9 mouse cellular contexts compared by ENCODE assay signal in genomic region chr2:35214881-35215358, GRCm38 (mm10). TPM values are rescaled to one million over a fixed set of nuclear protein-coding genes. Genes with fewer than 3 reads are reported as not detected.
A peak's percentile ranks its signal among the peaks of the same experiment; 100 is the strongest.
DNase-seq lines count a peak whose midpoint lies in the region; ATAC-seq lines count a peak whose summit lies in the region.
"Had no signal": no experiment of that assay in that cellular context is flagged by ENCODE, and none has a peak within 500 bp of the region (broad histone marks: within the 10 kb centered on the region; RNA-seq: fewer than 3 reads in every experiment).

No protein-coding gene starts in this region.

- DNase-seq in CD8-positive naive resting alpha-beta T cell, adult 2 months (ENCODE audit: low read depth in 2 of 2, low spot score in 2 of 2), result peak; percentile 75 to 80
- DNase-seq in forebrain, embryonic 14.5 days (ENCODE audit: low spot score), result peak; percentile 81
- peak; percentile 84 to 91 for DNase-seq in heart, postnatal 14 days
- peak; percentile 88 for DNase-seq in layer of hippocampus, adult 11-12 months (ENCODE audit: low spot score)
- DNase-seq in lung, adult 18-20 months, result peak; percentile 83 to 87
- peak; percentile 77 for DNase-seq in testis, postnatal 14 days (ENCODE audit: low spot score)

- WGBS in forebrain, embryonic 14.5 days, result 0% methylated on average over 12 of the region's 12 CpGs
- 2% methylated on average over 12 of the region's 12 CpGs for WGBS in neural tube, embryonic 15.5 days

- no peaks in the 10 kb centered on the region for H3K4me1 ChIP-seq in forebrain, embryonic 14.5 days (ENCODE audit: control insufficient read depth, insufficient read depth, low read length)
- peaks cover 8% of the 10 kb centered on the region; the same call in 1 of the 2 replicates for H3K4me1 ChIP-seq in neural tube, embryonic 15.5 days

- no peaks in the 10 kb centered on the region for H3K27me3 ChIP-seq in forebrain, embryonic 14.5 days (replicated peaks; ENCODE audit: control insufficient read depth, insufficient read depth, low read length)
- no peaks in the 10 kb centered on the region for H3K27me3 ChIP-seq in neural tube, embryonic 15.5 days (replicated peaks)

- no peak overlapping the region for H3K4me3 ChIP-seq in forebrain, embryonic 14.5 days (ENCODE audit: low read depth, low read length)
- H3K4me3 ChIP-seq in neural tube, embryonic 15.5 days (replicated peaks), result no peak overlapping the region
- H3K4me3 ChIP-seq: erythroblast, embryonic 14.5 days had no signal

- H3K27ac ChIP-seq in forebrain, embryonic 14.5 days (ENCODE audit: low read depth, low read length), result no peak overlapping the region; the same call in 1 of the 2 replicates
- H3K27ac ChIP-seq in neural tube, embryonic 15.5 days (replicated peaks), result 0 out of 2 replicates have a peak overlapping the region, but pooled peaks have one; percentile 29

- peak overlapping the region; percentile 44 for H3K4me2 ChIP-seq in forebrain, embryonic 14.5 days (ENCODE audit: low read length)
- peak overlapping the region; percentile 38 for H3K4me2 ChIP-seq in neural tube, embryonic 15.5 days

- H3K9me3 ChIP-seq in forebrain, embryonic 14.5 days (replicated peaks; ENCODE audit: control insufficient read depth, low read length), result no peaks in the 10 kb centered on the region
- H3K9me3 ChIP-seq in neural tube, embryonic 15.5 days (replicated peaks), result no peaks in the 10 kb centered on the region

- H3K36me3 ChIP-seq in forebrain, embryonic 14.5 days (ENCODE audit: control insufficient read depth, insufficient read depth, low read length), result no peaks in the 10 kb centered on the region
- no peaks in the 10 kb centered on the region for H3K36me3 ChIP-seq in neural tube, embryonic 15.5 days

- intact Hi-C loops in heart, postnatal 14 days (cut with DNase I), result loop anchor here (1.0 to 5.0 kb wide), 2 partner anchors 54 to 182 kb away; partner anchors contain the start of gene 4930402F06Rik

- H3K9ac ChIP-seq in forebrain, embryonic 14.5 days (ENCODE audit: low read length), result no peak overlapping the region
- H3K9ac ChIP-seq in neural tube, embryonic 15.5 days (replicated peaks), result no peak overlapping the region

- peak; percentile 85 for ATAC-seq in cerebellum, adult (ENCODE audit: insufficient number of reproducible peaks, low FRiP score, low TSS enrichment)
- ATAC-seq in forebrain, embryonic 14.5 days, result peak; percentile 81
- peak; percentile 57; the same call in 1 of the 2 replicates for ATAC-seq in neural tube, embryonic 15.5 days (ENCODE audit: low FRiP score)

RNA-seq across cellular contexts. Expression of gene Rab14, which starts 14.0 kb away (rescaled TPM):
- 349 and 383 TPM in 2 replicates for polyA plus RNA-seq in forebrain, embryonic 14.5 days (2014; fragmentation: Nextera tagmentation; extraction: Ambion mirVana)
- 100 to 1,000 TPM; 134 to 139 TPM for total RNA-seq in heart, postnatal 14 days (2021)
- polyA plus RNA-seq in neural tube, embryonic 15.5 days (2015; fragmentation: Nextera tagmentation; extraction: Ambion mirVana), result 421 and 449 TPM in 2 replicates

RNA-seq across cellular contexts. Expression of gene Gsn, which starts 41.3 kb away (rescaled TPM):
- polyA plus RNA-seq in forebrain, embryonic 14.5 days (2014; fragmentation: Nextera tagmentation; extraction: Ambion mirVana), result 22.5 and 25.0 TPM in 2 replicates
- total RNA-seq in heart, postnatal 14 days (2021), result 100 to 1,000 TPM; 271 to 430 TPM
- 38.4 and 59.2 TPM in 2 replicates for polyA plus RNA-seq in neural tube, embryonic 15.5 days (2015; fragmentation: Nextera tagmentation; extraction: Ambion mirVana)
